Mouse (Mus musculus): Measurements from ENCODE around the gene Rsl24d1. TPM values are rescaled to one million over a fixed set of nuclear protein-coding genes. Genes with fewer than 3 reads are reported as not detected.
"Not testable (repeated sequence)": the region's sequence is repeated elsewhere in the genome, so short reads cannot be mapped to it uniquely, and the experiment has no call there.

Gene Rsl24d1
- 10 to 100 TPM; 61.8 to 61.9 TPM for total RNA-seq (2021)

DNA sequence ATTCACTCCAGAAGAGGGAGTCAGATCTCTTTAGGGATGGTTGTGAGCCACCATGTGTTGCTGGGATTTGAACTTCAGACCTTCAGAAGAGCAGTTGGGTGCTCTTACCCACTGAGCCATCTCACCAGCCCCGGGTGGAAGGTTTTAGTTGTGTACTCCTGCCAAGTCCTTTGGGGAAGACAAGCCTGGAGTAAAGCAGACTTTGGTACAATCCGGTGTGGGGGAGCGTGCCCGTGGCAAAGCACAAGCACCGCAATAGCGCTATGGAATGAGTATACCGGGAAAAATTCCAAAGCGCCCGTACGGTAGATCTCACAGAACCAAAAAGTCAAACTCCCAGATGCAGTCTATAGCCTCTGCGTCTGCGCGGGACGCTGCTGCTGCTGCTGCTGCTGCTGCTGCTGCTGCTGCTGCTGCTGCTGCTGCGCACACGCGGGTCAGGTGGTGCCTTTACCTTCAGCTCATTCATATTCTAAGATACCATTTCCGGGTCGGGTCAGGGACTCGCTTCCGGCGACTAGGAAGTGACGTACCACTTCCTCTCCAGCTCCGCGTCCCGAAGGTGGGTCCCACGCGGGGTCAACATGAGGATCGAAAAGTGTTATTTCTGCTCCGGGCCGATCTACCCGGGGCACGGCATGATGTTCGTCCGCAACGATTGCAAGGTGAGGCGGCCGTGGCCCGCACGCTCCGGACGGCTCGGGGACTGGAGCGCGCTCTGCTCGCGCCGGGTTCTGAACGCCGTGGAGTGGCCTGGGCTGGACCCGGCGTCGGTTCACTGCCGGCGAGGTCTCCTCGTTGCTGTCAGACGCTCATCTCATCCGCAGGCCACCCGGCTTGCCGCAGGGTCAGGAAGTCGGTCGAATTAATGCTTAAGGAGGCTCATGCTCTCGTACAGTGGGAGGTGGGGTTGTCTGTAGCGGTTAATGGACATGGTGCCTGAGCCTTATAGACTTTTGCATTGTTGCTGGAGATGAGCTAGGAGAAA lies at the start of gene Rsl24d1:
Gene Rsl24d1 (plus strand): TSS at position 508 of the 988 bp plus-strand sequence.
- DNase-seq, result peak; percentile 80

DNA sequence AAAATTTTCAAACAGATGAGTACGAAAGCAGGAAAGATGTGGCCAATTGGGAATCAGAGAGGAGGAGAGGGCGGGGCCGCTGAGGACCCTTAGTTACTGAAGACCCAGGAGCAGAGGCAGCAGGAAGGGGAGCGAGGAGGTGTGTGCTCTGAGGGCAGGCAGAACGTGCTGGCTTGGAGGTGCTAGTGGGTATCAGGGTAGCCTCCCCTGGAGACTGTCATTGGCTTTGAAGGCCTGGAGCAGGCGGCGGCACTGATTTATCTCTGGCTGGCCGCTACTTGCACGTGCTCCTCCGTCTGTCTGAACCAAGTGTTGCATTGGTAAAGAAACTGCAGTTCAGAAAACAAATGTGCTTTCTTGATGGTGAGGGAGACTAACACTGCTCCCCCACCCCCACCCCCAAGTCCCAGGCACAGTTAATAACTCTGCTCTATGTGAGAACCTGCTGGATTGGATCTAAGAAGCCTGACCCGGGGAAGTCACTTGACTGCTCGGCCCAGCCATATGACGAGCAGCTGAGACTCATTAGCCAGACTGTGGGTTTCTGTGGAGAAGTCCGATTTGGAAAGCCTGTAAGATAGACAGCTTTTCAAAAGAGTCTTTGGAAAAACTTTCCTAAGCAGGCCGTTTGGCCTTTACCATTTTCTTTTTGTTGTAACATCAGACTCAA lies 49.5 kb upstream of the Rsl24d1 start:
- no peak for DNase-seq

DNA sequence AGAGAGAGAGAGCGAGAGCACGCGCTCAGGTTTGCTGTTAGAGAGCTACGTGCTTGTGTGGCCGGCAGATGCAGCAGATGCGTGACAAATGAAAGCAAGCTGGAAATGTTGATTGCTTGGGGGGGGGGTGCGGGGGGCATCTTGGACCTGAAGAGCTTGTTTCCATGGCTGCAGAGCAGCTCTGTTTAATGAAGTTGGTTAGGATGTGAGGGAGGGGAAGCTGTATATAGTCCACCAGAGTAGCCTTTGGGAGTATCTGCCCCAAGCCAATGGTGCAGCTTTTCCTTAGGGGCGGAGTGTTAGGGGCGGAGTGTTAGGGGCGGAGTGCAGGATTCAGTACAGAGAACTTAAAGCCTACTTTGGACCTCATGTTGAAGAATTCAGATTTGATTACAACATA lies 46.1 kb upstream of the Rsl24d1 start:
- DNase-seq, result no peak

DNA sequence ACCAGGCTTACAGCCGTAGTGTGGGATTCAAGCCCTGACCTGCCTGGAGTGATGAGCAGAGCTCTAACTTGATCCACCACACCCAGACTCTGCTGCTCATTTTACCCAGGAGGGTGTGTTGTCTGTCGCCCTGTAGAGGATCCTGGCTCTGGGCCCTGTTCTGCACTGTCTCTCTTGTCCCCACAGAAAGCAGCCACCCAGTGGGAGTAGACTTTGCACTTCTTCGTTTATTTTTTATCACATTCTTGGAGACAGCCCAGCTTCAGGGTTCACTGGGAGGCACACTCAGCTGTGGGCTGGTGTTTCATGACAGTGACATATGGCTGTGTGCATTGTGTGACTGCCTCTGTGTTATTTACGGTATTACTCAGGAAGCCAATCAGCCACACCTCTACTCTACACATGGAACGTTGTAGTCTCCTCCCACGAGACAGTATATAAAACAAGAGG lies 45.0 kb upstream of the Rsl24d1 start:
- DNase-seq, result no peak

DNA sequence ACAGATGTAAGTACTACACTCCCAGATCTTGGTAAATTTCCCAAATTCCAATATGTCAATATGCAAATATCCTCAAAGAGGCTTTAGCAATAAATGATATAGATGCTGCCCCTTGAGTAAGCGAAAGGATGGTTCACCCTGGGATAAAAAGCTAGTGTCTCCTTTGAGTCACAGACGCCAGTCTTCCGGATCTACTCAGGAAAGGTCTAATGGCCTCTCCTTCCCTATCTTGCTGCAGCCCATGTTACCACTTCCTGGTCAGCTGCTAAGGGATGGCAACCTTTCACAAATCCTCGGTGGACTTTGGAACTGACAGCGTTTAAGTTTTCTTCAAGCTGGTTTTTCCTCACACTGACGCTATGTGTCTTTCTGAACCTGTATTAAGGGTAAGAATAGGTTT lies 44.5 kb upstream of the Rsl24d1 start:
- no peak for DNase-seq

DNA sequence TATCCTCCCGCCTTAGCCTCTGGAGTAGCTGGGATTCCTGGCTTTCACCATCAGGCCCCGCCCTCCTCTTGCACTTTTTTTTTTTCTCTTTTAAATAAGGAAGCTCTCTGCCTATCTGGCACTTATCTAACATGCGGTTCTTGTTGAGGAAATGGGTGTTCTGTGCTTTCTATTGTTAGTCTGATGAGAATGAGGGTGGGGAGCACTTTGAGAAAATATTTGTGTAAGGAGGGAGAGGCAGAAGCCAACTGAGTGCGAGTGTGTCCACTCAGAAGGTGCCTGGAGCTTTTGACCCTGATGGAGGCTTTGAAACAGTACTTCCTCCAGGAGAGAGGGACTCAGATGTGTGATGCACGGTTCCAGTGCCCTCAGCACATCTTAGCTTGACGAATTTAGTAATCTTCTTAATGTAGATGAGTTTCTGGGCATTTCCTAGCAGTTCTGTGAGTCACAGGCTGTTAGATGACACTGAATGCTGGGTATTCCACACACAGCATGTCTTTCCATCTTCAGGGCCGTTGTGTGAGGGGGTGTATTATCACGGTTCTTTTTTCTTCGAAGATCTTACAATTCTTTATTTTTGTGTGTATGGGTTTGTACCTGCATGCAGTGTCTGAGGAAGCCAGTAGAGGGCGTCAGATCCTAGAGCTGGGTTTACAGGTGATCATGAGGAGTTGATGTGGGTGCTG lies 42.1 kb upstream of the Rsl24d1 start:
- no peak for DNase-seq

DNA sequence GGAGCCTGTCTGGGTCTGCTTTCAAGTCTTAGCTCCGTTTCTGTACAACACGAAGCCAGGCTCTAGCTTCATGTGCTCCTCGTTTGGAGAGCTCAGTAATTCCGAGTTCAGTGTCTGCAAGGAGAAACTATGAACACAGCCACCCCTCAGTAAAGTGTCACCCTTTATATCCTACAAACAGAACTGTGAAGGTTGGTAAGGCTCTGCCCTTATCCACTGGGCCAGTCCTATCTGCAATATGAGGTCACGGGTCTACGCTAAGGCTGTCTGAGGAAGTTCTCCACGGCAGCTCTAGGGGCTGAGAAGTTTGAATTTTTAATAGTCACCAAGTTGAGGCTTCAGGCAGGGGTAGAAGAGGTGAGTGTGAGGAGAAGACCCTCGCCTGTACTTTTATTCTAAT lies 40.8 kb upstream of the Rsl24d1 start:
- no peak for DNase-seq

DNA sequence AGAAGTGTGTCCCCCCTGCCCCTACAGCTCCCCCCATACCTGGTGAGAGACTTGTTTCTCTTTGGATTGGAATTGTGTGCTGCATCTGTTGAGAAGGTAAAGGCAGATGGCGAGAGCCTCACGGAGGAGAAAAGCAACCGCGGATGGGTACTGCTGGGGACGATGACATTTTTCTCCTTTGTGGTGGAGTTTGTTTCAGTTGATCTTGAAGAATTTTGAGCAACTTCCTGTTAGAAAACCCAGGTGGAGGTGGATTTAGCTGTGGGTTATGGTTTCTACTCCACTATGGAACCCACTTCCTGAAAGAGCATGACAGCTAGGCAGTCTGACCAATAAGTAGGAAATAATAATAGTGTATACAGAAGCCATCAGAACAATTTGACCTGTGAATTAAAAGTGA lies 40.1 kb upstream of the Rsl24d1 start:
- DNase-seq, result no peak

DNA sequence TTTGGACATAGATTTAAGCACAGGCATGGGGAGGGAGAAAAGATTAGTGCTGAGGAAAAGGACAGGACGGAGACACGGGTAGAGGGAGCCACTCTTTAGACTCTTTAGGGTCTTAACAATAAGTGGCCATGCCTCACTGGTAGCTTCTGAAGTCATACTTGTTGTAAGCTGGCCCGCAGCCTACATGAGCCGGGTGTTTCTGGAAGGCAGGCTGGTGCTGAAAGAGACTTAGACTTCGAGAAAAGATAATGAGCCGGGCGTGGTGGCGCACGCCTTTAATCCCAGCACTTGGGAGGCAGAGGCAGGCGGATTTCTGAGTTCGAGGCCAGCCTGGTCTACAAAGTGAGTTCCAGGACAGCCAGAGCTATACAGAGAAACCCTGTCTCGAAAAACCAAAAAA lies 33.9 kb upstream of the Rsl24d1 start:
- DNase-seq, result not testable (repeated sequence)

DNA sequence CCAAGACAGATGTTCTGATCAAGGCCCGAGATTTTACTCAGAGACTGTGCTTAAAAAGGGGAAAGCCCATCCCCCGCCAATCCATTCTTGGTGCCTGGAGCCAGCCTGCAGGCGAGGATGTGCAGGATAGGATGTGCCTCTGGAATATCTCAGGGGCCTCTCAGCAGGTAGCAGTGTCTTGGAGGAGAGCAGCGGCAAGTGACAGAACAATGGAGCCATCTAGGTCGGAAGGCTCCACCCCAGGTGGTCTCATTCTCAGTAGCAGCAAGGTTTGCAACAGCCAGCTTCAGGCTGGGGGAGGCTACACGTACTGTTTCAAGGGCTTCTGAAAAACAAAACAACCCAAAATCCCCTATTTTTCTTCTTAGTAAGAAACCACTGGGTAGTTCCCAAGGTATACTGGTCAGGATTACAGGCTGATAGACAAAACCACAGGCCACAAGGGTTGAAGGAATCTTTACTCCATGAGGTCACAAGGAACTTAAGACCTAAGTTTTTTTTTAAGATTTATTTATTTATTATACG lies 33.4 kb upstream of the Rsl24d1 start:
- DNase-seq, result no peak

DNA sequence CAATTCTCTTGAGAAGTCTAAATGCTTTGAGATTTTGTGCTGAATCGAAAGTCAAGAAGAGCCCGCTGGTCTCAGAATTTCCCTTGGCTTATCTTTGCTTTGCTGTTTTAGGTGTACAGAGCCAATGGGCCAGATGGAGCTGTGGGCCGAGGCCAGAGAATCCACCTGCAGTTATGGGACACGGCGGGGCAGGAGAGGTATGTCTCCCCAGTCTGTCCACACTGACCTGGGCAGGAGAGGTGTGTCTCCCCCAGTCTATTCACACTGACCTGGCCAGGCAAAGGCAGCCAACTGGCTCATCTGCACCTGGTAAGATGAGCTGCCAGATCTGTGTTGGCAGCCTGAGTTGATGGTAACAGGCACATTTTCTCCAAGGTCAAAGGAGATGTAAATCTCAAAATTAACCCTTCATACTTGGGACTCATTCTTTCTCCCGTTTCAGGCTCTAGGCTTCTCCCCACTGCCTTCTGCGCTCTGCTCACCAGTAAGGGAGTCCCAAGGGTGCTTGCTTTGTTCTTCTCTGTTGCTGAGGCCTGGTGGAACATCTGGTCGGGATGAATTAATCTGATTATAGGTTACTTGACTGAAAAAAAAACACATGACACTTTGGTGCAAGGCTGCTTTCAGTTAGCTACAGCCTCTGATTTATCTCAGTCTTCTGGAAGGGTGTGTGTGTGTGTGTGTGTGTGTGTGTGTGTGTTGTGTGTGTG lies 30.8 kb upstream of the Rsl24d1 start:
- DNase-seq, result no peak

DNA sequence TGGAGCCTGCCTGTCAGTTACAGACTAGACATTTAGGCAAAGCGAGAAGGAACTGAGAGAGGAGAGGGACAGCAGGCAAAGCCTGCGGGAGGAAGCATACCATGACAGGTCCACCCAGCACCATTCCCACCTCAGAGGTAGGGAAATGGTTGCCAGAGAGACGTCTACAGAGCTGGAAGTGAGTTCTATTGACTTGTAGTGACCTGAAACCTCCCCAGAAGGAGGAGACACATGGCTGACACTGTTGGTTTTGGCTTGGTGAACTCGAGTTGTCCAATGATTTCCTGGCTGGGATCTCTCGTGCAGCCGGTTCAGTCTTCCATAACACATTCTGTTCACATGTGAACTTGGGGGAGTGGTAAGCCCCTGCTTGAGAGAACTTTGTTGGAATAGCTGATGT lies 29.3 kb upstream of the Rsl24d1 start:
- DNase-seq, result no peak

DNA sequence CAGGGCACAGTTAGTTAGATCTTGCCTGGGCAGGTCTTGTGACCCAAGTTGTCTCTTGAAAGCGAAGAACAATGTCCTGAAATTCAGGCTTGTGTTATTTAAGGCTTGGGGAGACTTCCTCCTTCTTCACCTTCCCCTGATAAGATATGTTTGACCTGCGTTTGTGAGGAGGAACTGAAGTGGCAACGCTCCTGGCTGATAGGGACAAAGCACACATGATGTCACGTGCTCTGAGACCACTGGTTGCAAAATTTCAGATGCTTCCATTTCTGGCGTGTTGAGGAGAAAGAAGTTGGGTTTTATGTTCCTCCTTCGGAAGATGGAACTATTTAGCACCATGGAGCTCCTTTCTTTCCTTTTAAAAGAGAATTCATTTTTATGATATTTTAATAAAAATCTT lies 27.4 kb upstream of the Rsl24d1 start:
- DNase-seq, result no peak

DNA sequence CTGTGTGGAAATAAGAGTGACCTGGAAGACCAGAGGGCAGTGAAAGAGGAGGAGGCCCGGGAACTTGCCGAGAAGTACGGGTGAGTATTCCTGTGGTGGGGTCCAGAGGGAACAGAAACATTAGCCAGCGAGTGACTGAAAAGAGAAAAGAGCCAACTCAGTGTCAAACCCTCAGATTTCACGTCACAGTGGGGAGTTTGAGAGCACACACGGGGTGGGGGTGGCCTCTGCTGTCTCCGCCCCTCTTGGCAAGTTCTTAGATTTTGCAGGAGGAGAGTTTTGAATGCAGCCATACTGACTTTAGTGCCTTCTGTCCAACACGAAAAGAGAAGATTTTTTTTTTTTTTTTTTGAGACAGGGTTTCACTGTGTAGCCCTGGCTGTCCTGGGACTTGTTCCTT lies 26.1 kb upstream of the Rsl24d1 start:
- DNase-seq, result peak; percentile 31

DNA sequence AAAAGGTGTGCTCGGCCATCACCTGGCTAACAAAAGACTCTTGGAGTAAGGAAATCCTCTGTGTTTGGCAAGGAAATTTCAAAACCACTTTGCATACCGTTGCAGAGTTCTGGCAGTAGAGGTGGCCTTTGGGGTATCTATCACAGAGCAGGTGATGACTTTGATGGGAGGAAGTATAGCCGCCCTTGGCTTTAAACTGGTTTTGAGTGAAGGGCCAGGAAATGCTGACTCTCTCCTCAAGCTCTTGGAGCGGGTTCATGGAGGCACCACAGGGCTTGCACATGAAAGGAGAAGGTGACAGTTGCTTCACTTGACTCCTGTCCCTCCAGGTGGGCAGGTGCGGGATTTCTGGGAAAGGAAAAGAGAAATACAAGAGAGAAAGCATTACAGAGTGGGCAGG lies 25.6 kb upstream of the Rsl24d1 start:
- DNase-seq, result no peak

DNA sequence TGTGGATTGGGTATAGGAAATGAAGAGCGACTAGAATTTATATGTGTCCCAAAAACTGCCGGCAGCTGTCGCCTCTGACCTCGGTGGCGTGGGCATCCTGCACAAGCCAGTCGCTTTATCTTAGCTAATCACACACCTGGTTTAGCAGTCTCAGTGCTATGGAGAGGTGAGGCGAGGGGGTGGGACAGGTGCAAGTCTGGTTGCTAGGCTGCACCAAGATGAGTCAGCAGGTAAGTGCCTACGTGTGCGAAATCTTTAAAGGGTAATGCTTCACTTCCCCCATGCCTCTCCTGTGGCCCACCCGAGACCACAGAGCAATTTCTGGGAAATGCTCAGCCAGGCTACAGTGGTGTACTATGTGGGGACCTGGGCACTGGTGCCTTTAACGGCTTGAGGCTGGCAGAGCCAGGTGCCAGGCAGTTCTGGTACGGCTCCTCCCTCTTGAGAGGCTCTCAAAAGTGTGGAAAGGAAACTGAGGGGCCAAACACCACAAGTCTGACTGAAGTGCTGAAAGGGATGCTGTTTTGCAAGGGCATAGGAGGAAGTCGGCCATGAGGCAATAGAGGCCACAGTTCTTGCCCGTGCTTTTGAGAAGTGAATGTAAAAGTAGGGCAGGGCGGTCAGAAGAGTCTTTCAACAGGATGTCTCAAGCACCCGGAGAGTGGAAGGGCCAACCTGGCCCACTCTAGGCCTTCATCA lies 23.9 kb upstream of the Rsl24d1 start:
- DNase-seq, result no peak

DNA sequence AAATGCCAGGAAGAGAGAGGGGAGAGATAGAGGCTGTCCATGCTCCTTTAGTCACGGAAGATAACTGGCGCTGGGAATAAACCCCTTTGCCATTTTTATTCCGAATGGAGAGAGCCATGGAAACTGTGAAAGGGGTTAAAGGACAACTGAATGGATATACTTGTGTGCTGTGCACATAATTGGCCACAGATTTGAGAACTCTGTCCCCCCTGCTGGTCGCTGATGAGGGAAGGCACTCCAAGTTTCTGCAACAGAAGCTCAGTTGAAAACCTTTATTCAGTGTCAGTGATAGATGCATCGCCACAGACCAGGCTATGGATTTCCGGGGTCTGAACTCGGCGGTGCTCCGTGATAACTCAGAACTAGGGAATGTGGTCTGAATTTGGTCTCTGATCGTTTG lies 23.1 kb upstream of the Rsl24d1 start:
- no peak for DNase-seq

DNA sequence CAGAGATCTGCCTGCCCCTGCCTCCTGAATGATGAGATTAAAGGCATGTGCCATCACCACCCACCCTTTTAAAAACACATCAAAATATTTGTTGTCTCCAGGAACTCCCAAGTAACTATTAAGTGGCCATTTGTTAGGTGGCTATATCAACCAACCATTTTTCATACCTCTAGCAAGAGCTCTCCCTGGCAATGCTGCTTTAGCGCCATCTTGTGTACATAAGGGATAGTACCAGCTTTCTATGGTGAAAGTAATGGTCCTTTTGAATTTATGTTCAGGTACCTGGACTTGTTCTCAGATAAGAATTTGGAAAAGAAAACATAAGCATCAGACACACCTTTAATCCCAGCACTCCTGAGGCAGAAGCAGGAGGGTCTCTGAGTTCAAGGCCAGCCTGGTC lies 21.5 kb upstream of the Rsl24d1 start:
- peak; percentile 44 for DNase-seq

DNA sequence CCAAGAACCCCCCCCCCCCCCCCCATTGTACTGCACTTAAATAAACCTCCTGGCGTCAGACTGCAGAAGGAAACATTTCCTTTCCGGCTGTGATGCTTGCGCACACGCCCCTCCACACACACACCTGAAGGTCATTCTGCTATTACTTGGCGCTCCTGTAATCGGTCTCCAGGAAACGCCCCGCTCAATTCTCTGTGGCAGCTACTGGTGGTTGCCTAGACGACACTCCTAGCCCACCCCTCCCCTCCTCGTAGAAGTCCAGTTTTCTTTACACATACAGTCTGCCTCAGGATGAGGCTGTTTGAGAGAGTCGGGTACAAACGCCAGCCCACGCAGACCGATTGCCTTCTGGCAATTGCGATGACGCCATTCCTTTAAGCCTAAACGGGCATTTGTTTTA lies 18.6 kb upstream of the Rsl24d1 start:
- no peak for DNase-seq

DNA sequence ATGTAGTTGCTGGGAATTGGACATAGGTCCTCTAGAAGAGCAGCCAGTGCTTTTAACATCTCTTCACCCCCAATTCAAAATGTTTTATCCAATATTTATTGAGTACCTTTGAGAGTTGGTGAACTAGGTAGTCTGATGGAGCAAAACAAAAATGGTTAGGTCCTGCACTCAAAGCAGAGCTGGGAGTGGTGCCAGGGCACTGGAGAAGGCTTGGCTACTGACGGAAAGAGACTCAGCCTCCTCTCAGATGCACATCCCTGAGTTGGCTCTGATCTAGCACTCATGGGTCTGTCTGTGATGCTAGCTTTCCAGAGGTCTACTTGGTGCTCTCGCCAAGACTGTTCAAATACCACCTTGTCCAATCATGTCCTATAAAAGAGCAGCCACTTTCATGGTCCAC lies 15.3 kb upstream of the Rsl24d1 start:
- no peak for DNase-seq

DNA sequence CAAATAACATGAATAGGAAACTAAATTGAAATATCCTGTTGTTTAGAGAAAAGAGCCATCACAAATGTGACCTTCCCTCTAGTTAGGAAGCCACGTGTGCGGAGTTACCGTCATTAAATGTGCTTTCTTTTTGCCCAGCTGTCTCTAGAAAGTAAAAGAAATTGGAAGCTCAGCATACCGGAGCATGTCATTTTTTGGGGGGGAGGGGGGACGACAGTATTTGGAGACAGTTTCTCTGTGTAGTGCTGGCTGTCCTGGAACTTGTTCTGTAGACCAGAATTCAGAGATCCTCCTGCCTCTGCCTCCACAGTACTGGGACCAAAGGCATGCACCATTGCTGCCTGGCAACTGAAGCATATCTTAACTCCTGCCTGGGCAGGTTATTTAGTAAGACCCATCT lies 11.7 kb upstream of the Rsl24d1 start, which contains the start of gene Khdc3:
Gene Khdc3 (plus strand): TSS at position 301 of the 400 bp plus-strand sequence.
- DNase-seq, result no peak
